Mouse (Mus musculus) retina, postnatal 1 day (tissue): ENCODE results near the gene Rps6ka1.
"Not testable (repeated sequence)": the region's sequence is repeated elsewhere in the genome, so short reads cannot be mapped to it uniquely, and the experiment has no call there.

Experiments used
- DNase-seq: peaks from one replicate; pipeline ENCODE4 v3.0.0-alpha.2; 2012

Rps6ka1 gene

GRCm38 (mm10) chr4:133887672-133888453, at the start of gene Rps6ka1:
Gene Rps6ka1 (minus strand): TSS chr4:133887797.
- DNase-seq, result peak; percentile 88

GRCm38 (mm10) chr4:133931785-133932184, 44.2 kb upstream of the Rps6ka1 start:
- no peak for DNase-seq

- peak; percentile 60 for DNase-seq
Observed at GRCm38 (mm10) chr4:133931349-133931748, 43.8 kb upstream of the Rps6ka1 start.

- no peak for DNase-seq
Observed at GRCm38 (mm10) chr4:133929278-133929670, 41.7 kb upstream of the Rps6ka1 start.

GRCm38 (mm10) chr4:133928576-133929277, 41.1 kb upstream of the Rps6ka1 start:
- peak; percentile 33 for DNase-seq

- DNase-seq, result no peak
Observed at GRCm38 (mm10) chr4:133925204-133925603, 37.6 kb upstream of the Rps6ka1 start.

- no peak for DNase-seq
Observed at GRCm38 (mm10) chr4:133923743-133924142, 36.1 kb upstream of the Rps6ka1 start.

- not testable (repeated sequence) for DNase-seq
Observed at GRCm38 (mm10) chr4:133918093-133918825, 30.7 kb upstream of the Rps6ka1 start.

- no peak for DNase-seq
Observed at GRCm38 (mm10) chr4:133911983-133912382, 24.4 kb upstream of the Rps6ka1 start.

GRCm38 (mm10) chr4:133910236-133911211, 22.9 kb upstream of the Rps6ka1 start:
- peak; percentile 97 for DNase-seq

- DNase-seq, result no peak
Observed at GRCm38 (mm10) chr4:133908051-133908450, 20.5 kb upstream of the Rps6ka1 start.

- no peak for DNase-seq
Observed at GRCm38 (mm10) chr4:133907086-133907485, 19.5 kb upstream of the Rps6ka1 start.

GRCm38 (mm10) chr4:133906336-133906735, 18.7 kb upstream of the Rps6ka1 start:
- not testable (repeated sequence) for DNase-seq

- no peak for DNase-seq
Observed at GRCm38 (mm10) chr4:133905167-133905566, 17.6 kb upstream of the Rps6ka1 start.

- DNase-seq, result no peak
Observed at GRCm38 (mm10) chr4:133904326-133904725, 16.7 kb upstream of the Rps6ka1 start.

- peak; percentile 40 for DNase-seq
Observed at GRCm38 (mm10) chr4:133903372-133903771, 15.8 kb upstream of the Rps6ka1 start.

GRCm38 (mm10) chr4:133902510-133902909, 14.9 kb upstream of the Rps6ka1 start:
- no peak for DNase-seq

- DNase-seq, result no peak
Observed at GRCm38 (mm10) chr4:133900887-133901286, 13.3 kb upstream of the Rps6ka1 start.

- no peak for DNase-seq
Observed at GRCm38 (mm10) chr4:133900352-133900751, 12.8 kb upstream of the Rps6ka1 start.

GRCm38 (mm10) chr4:133899241-133899800, 11.7 kb upstream of the Rps6ka1 start:
- no peak for DNase-seq

GRCm38 (mm10) chr4:133898151-133898550, 10.6 kb upstream of the Rps6ka1 start:
- no peak for DNase-seq

GRCm38 (mm10) chr4:133897431-133897891, 9.9 kb upstream of the Rps6ka1 start:
- DNase-seq, result no peak
